Mouse (Mus musculus): ENCODE measurements around the gene Rab4a.

The Rab4a gene

DNA sequence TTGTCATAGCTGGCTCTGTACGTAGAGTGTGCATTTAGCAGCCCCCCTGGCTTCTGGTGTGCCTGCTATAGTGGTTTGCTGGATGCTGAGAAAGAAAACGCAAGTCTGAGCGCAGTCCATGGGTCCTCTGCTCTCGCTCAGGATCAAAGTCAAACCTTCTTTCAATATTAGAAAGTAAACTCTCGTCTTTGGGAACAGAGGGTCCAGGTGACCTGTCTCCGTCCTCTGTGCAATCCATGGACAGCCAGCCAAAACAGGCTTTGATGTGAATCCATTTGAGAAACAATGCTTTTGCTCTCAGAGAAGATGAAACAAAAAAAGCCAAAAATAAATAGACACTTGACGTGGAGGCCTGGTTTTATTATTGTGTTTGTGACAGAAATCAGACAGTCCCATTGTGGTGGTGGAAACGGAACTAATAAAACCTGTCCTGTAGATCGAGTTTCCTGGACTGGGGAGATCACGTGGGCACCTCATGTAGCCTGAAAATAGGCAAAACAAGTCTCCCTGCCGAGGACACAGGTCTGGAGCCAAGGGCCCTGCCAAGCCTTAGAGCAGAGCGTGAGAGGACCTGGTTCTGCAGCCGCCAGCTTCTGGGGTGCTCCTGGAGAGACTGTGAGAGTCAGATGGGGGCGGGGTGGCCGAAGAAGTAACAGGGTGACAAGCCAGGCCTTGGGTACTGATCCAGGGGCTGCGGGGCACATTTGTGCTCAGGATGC lies 7.5 kb downstream of the Rab4a start:
- DNase-seq (ENCODE audit: low spot score in 2 of 2), result no peak

DNA sequence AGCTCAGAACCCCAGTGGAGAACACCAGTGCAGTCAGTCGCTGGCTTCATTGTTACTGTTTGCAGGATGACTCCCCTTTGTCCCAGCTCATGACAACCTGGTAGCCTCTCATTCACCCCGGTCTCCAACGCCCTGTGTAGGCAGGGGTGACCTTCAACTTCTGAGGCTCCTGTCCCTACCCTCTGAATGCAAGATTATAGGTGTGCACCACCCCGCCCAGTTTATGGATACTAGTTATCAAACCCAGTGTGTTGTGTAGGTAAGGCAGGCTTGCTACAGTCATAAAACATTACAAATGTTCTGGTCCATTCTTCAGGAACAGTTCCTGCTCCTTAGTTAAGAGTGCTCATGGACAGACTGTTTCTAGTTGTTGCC lies 8.1 kb downstream of the Rab4a start:
- no peak for DNase-seq (ENCODE audit: low spot score in 2 of 2)

GRCm38 (mm10) chr8:123815325-123815724 lies 9.5 kb downstream of the Rab4a start:
- DNase-seq (ENCODE audit: low spot score in 2 of 2), result no peak

DNA sequence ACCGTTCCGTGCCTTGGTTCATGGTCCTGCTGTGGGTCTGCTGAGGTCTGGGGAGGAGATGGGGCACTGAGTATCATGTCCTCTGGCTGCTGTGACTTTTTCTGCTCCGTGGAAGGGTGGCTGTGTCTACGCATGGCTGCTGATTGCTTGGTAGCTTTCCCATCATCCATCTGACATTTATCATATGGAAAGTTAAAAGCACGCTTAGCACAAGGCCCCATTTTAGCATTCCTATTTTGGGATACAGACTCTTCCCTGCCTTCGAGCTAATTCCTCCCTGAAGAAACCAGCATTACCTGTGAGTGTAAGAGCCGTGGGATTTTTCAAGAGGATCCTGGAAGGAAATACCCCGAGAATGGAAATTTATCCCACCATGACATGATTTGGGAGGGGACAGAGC lies 11.2 kb downstream of the Rab4a start:
- DNase-seq (ENCODE audit: low spot score in 2 of 2), result no peak

DNA sequence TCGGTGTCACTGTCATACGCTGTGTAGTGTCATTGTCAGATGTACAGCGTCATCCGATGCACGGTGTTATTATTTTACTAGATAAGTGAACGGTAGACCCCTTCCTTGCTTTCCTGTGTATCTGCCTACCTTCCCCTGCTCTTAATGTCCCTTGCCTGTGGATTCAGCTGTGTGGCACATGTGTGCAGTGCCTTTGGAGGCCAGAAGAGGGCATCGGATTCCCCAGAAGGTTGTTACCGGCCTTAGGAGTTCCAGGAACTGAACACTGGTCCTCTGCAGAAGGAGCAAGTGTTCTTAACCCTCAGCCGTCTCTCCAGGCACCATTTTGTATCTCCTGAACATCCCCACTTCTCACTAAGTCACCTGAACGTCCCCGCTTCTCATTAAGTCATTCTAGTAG lies 12.0 kb downstream of the Rab4a start:
- DNase-seq (ENCODE audit: low spot score in 2 of 2), result no peak

DNA sequence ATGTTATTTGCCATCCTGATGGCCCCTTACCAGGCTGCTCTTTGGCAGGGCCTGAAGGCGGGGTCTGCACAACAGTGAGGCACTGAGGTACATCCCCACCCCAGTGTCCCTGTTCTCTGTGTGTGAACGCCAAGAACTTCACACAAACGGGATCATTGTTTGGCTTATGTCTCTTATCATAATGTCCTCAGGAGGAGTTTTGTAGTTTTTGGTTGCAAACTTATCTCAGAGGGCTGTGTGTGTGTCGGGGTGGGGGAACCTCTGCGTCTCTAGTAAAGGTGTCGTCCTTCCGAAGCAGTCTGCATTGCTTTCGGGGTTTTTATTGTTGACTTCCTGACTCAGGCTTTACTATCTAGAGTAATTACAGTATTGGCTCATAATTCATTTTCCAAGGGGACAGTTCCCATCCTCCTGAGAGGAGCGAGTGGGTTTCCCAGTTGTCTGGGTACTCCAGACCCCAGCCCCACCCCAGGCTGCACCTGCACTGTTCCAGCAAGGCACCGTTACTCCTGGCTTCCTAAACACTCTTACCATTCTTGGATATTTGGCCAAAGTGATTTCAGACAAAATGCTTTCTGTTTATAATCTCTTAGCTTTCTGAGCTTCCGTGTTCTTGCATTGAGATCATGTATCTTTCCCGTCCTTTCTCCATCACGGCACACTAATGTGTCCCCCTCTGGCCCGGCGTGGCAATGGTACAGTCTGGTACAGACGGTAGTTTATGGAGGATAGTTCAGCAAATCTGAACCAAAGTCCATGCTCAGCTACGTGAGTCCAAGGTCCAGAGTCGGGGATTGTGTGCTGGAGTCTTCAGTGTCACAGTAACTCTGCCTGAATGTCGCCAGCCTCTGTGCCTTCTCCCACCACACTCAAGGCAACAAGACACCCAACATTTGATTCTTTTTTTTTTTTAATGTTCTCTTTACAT lies 14.2 kb downstream of the Rab4a start:
- no peak for DNase-seq (ENCODE audit: low spot score in 2 of 2)

- no peak for DNase-seq (ENCODE audit: low spot score in 2 of 2)
Measured at GRCm38 (mm10) chr8:123820780-123821179, 15.0 kb downstream of the Rab4a start.

DNA sequence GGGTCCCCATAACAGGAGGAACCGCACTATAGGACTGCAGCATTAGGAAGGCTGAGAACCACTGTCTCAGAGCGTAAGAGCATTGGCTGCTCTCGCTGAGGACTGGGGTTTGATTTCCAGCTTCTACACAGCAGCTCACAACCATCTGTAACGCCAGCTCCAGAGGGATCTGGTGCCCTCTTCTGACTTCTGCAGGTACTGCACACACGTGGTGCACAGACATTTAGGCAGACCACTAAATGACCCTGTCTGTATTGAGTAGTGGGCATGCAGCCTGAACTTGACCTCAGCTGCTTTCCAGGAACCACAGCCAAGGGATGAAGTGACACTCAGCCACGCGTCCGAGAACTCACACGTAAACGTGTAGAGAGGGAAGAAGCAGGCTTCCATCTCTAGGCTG lies 17.3 kb downstream of the Rab4a start:
- no peak for DNase-seq (ENCODE audit: low spot score in 2 of 2)

DNA sequence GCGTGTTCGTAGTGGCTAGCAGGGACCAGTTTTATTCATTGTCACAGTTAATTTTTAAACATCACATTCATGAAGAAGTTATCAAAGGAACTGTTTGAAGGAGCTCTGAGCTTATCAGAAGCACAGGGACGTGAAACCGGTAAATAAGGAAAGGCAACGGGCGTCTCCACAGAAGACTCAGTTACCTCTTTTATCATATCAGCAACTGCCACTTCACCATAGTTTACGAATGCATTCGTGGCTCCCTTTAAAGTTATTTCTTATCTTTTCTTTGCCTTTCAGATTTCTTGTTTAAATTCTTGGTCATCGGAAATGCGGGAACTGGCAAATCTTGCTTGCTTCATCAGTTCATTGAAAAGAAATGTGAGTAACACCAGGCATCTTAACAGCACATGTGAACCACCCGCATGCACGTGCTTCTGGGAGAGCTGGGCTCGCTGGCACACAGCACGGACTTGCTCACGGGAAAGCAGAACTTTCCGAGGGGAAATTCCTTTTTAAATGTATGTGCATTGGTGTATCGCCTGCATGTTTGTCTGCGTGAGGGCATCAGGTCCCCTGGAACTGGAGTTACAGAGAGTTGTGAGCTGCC lies 17.8 kb downstream of the Rab4a start:
- no peak for DNase-seq (ENCODE audit: low spot score in 2 of 2)

DNA sequence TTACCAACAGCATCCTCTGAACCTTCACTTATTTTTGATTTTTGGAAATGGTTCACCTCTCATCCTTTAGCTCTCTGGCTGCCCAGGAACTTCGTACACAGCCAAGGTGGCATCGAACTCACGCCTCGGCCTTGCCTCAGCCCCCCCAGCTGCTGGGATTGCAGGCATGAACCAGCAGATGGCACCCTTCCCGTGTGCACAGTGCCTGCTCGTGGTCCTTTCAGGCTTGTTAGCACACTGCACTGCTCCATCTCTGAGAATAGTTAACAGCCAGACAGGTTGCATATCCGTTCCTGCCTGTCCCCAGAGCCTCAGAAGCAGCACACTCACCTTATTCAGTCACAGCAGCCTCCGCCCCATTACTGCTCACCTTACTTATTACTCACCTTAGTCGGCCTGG lies 20.2 kb downstream of the Rab4a start:
- DNase-seq (ENCODE audit: low spot score in 2 of 2), result no peak

DNA sequence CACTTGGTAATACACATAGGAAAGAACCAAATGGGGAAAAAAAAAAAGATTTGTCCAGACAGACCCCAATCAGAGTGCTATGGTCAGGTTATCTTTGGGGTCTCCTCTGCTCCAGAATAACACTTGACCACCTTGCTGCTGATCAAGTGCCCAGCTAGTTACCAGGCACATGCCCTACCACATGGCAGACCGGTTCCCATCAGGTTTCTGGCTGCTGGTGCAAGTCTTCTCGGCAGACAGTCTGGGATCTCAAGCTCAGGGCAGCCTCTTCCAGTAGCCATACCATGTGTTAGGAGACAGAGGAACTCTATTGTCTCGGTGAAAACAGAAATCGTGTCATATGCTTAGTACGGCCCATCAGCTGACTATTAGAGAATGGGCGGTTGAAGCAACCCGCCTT lies 21.0 kb downstream of the Rab4a start:
- DNase-seq (ENCODE audit: low spot score in 2 of 2), result no peak

DNA sequence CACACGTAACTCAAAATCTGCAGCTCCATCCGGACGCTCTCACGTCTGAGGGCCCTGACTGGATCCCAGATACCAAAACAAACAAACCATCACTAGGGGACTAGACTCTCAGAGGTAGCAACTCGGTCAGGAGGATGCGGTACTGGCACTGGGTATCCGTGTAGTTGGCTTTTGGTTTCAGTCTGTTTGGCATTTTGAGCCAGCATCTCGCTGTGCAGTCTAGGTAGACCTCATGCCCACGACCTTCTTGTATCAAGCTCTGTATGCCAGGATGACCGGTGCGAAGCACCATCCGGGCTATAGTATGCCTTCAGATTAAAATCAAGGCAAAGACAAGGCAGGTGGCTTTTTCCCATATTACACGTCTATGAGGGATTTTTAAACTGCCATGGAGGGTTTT lies 21.7 kb downstream of the Rab4a start:
- DNase-seq (ENCODE audit: low spot score in 2 of 2), result no peak

- peak; percentile 34 to 45 for DNase-seq (ENCODE audit: low spot score in 2 of 2)
Measured at GRCm38 (mm10) chr8:123832757-123833156, 27.0 kb downstream of the Rab4a start.

GRCm38 (mm10) chr8:123835451-123835850 lies 29.7 kb downstream of the Rab4a start:
- DNase-seq (ENCODE audit: low spot score in 2 of 2), result peak; percentile 30 to 58

GRCm38 (mm10) chr8:123836354-123836753 lies 30.6 kb downstream of the Rab4a start:
- no peak for DNase-seq (ENCODE audit: low spot score in 2 of 2)

DNA sequence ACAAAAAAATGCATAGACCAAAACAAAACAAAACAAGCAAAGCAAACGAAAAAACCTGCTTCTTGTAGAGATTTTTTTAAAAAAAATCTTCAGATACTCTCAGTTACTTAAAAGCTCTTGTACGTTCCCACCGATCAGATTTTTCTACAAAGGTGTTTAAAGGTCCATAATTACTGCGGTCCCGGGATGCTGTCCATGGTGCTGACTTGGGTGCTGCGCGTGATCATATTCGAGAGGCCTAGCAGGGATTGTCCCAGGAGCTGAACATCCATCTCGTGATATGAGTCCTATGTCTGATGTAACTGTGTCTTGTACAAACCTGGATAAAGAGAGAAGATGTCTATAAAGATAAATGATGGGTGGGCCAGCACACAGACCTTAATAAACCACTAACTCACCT lies 32.7 kb downstream of the Rab4a start:
- no peak for DNase-seq (ENCODE audit: low spot score in 2 of 2)

GRCm38 (mm10) chr8:123840578-123841345 lies 35.0 kb downstream of the Rab4a start:
- DNase-seq (ENCODE audit: low spot score in 2 of 2), result no peak

GRCm38 (mm10) chr8:123842086-123842485 lies 36.3 kb downstream of the Rab4a start:
- no peak for DNase-seq (ENCODE audit: low spot score in 2 of 2)

GRCm38 (mm10) chr8:123844341-123844740 lies 38.6 kb downstream of the Rab4a start:
- DNase-seq (ENCODE audit: low spot score in 2 of 2), result no peak

DNA sequence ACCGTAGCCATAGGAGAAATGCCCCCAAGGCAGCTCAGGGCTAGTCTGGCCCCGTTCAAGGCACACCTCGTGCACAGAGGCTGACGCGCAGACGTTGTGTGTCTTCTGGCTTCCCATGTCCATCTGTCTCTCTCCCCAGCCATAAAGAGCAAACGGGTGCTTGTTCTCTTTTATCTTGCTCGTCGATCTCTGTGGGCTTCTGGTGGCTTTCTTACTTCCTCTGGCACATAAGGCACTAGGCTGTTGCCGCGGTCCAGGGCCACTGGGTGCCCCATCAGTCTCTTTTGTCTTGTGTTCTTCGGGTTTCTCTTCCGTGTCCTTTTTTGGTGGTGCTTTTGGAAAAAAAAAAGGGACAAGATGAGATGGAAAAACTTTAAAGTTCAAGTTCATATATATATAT lies 39.3 kb downstream of the Rab4a start:
- no peak for DNase-seq (ENCODE audit: low spot score in 2 of 2)

DNA sequence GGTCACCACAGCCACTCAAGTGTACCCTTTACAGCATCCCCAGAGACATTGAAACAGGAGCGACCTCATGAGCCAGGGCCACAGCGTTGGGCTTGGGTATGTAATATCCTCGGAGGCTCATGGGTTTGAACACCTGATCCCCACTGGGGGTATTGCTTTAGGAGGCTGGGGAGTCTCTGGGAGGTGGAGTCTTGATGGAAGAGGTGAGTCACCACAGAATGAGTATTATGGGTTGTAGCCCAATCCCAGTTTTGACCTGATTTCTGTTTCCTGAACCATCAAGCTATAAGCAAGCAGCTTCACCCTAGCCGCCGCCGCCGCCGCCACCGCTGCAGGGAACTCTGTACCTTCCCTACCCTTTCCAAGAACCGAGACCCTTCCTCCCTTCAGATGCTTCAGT lies 40.2 kb downstream of the Rab4a start:
- DNase-seq (ENCODE audit: low spot score in 2 of 2), result no peak

GRCm38 (mm10) chr8:123846509-123846908 lies 40.7 kb downstream of the Rab4a start:
- DNase-seq (ENCODE audit: low spot score in 2 of 2), result no peak

Measured in natural killer cell, adult 2 months (primary cell).